Mouse (Mus musculus) olfactory bulb, adult 2 months (tissue): ENCODE data around the gene Ccdc137.

Experiments
- CTCF ChIP-seq: fragments of 200-500 bp; IDR thresholded peaks from 2 replicates; pipeline ENCODE4 v1.5.1; 2012; ENCODE audit warnings: low read depth, mild to moderate bottlenecking, low read length, moderate library complexity; ENCODE audit not compliant: insufficient read depth
- POLR2A ChIP-seq: fragments of 200-500 bp; IDR thresholded peaks from 2 replicates; pipeline ENCODE4 v1.6.1; 2012; ENCODE audit warnings: mild to moderate bottlenecking, low read depth, low read length, moderate library complexity; ENCODE audit not compliant: insufficient read depth

GRCm38 (mm10) chr11:120497436-120497835 is 39.5 kb downstream of the Ccdc137 start:
- TF ChIP-seq CTCF, result no peak
- no peak for TF ChIP-seq POLR2A
